Mouse (Mus musculus): ENCODE results near the gene Mecom.
"Not testable (repeated sequence)": the region's sequence is repeated elsewhere in the genome, so short reads cannot be mapped to it uniquely, and the experiment has no call there.

Mecom gene

DNA sequence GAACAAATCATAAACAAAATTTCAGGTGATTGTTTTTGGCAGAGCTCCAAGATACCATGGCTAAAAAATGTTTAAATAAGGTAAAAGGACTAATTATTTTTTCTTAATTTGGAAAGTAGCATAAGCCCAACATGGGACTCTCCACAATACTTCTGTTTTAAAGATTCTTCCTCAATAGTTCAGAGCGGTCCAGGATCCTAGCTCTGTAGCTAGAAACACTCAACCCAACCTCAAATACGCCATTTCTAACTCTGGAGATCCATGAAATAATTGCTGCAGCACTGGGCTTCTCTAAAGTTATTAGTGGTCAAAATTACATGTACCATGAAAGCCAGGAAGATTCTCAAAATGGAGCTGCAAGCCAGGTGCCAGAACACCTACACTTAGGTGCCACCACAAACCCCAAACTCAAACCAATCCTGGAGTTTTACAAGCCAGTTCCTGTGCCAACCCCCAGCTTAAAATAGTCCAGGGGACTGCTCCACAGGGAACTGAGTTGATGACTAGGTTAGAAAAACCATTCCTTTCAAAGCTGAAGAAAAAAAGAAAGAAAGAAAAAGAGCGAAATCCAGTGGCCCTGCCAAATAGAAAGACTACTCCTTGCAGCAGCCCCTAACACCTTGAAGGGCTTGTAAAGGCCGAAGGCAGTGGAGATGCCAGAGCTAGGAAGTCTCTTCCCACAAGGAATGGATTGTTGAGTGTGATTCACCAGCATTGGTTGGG lies 102.4 kb downstream of the Mecom start:
- DNase-seq (ENCODE audit: low read depth, low spot score): no peak

DNA sequence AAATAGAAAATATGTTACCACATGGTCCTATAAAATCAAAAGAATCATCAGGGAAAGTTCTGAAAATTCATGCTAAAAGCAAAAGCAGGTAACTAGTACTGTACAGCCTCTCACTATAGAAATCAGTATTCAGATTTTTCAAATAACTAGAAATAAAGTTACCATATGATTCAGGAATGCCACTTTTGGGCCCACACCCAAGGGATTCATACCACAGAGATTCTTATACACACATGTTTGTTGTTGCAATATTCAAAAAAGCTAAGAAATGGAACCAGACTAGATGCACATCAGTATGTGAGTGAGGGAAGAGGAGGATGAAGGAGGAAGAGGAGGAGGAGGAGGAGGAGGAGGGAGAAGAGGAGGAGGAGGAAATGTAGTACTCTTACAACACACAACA lies 106.2 kb downstream of the Mecom start:
- no peak for DNase-seq (ENCODE audit: low read depth, low spot score)

GRCm38 (mm10) chr3:30438007-30438406 lies 109.8 kb downstream of the Mecom start:
- DNase-seq (ENCODE audit: low read depth, low spot score): peak; percentile 7

- DNase-seq (ENCODE audit: low read depth, low spot score): no peak
These were observed 111.2 kb downstream of the Mecom start for GRCm38 (mm10) chr3:30436561-30436960.

DNA sequence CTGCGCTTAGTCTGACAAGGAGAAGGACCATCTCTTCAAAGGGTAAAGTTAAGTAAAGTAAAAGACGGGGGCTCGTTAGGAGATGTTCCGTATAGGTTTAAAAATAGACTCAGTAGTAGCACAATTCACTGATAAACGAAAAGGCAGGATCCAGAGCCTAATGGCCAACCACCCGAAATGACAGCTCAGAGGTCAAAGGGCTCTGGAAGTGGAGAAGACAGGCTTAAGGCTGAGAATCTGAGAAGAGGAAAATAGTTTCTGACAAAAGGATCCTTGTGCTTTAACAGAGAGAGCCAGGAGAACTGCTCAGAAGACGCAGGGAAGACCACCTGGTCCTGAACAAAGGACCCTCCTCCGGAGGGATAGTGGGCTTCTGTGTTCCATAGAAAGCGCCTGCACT lies 111.7 kb downstream of the Mecom start:
- DNase-seq (ENCODE audit: low read depth, low spot score): no peak

DNA sequence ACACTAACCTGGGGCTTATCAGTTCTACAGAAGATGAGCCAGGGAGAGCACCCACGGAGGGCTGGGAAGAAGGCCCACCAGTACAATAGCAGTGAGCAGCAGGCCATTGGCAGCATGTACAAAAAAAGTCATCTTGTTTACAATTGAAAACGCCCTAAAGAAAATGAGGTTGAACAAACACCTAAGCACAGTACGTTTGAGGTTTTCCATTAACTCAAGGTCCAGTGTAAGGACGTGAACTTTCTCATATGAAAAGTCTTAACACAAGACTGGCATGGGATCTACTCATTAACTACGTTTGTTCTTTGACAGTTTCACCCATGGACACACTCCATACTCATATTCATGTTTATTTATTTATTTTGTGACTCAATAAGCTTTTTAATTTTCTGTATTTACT lies 118.9 kb downstream of the Mecom start:
- DNase-seq (ENCODE audit: low read depth, low spot score): no peak

- no peak for DNase-seq (ENCODE audit: low read depth, low spot score)
These were observed 123.8 kb downstream of the Mecom start for GRCm38 (mm10) chr3:30424036-30424435.

DNA sequence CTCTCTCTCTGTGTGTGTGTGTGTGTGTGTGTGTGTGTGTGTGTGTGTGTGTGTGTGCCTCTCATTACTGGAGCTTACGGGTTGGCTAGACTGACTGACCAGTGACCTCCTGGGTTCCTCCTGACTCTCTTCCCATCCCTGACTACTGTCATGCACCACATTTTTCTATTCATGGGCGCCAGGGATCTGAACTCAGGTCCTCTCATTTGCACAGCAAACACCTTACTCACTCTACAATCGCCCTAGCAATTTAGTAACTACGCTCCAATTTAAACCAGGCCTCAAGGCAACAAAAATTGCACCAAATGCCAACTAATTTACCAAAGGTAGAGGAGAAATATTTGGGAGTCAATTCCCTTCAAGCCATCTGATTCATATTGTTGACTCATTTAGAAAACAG lies 125.9 kb downstream of the Mecom start:
- DNase-seq (ENCODE audit: low read depth, low spot score): not testable (repeated sequence)

- peak; percentile 10 for DNase-seq (ENCODE audit: low read depth, low spot score)
These were observed 126.9 kb downstream of the Mecom start for GRCm38 (mm10) chr3:30420899-30421298.

GRCm38 (mm10) chr3:30414173-30414572 lies 133.6 kb downstream of the Mecom start:
- no peak for DNase-seq (ENCODE audit: low read depth, low spot score)

DNA sequence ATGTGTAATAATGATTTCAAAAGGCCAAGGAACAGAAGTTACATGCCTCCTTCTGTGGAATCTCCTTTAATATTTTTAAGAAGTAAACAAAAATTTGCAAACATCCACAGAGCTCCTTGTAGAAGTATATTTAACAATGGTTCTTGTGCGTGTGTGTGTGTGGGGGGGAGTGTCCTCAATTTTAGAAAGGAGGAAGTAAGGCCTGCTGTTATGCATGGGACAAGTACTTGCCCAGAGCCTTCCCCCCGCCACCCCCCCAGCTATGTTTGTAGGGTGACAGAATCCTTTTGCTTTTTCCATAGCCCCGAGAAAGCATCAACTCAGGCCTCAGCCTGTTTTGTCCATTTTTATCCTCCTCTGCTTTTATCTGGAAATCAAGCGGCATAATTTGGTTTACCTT lies 137.0 kb downstream of the Mecom start:
- no peak for DNase-seq (ENCODE audit: low read depth, low spot score)

- DNase-seq (ENCODE audit: low read depth, low spot score): no peak
These were observed 143.0 kb downstream of the Mecom start for GRCm38 (mm10) chr3:30404821-30405220.

- no peak for DNase-seq (ENCODE audit: low read depth, low spot score)
These were observed 148.9 kb downstream of the Mecom start for GRCm38 (mm10) chr3:30398911-30399310.

DNA sequence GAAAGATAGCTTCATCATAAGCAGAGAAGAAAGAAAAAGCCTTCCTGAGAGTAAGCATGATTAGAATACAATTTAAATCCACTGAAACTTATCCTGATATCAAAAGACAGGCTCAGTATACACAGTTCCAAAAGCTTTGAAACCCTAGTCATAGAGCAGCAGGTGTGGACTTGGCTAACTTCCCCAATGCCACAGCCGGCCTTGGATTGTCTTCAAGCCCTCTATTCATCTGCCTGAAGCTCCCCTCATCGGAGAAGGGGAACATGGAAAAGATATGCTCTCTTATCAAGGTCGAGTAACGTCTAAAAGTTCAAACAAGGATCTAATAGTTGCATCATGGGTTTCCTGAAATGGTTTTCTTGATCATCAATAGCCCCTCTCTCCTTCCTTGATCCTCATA lies 152.9 kb downstream of the Mecom start:
- DNase-seq (ENCODE audit: low read depth, low spot score): no peak

- DNase-seq (ENCODE audit: low read depth, low spot score): no peak
These were observed 155.1 kb downstream of the Mecom start for GRCm38 (mm10) chr3:30392662-30393061.

DNA sequence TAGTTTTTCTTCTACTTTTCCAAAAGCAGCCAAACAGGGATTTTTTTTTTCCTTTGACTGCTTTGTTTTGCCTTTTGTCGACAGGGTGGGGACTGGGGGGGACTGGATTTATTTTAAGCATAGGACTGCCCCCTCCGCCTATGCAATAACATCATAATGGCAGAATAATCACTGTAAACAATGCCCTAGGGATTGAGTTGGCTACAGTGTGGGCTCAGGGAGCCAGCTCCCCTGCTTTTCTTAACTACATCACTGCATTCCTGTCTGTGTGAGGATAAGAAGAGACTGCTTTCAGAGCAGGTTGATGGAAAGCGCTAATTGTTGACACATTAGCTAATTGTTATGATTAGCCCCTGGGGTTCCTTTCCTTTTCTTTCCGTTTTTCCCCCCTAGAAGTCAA lies 155.6 kb downstream of the Mecom start:
- no peak for DNase-seq (ENCODE audit: low read depth, low spot score)

- no peak for DNase-seq (ENCODE audit: low read depth, low spot score)
These were observed 157.5 kb downstream of the Mecom start for GRCm38 (mm10) chr3:30390346-30390745.

DNA sequence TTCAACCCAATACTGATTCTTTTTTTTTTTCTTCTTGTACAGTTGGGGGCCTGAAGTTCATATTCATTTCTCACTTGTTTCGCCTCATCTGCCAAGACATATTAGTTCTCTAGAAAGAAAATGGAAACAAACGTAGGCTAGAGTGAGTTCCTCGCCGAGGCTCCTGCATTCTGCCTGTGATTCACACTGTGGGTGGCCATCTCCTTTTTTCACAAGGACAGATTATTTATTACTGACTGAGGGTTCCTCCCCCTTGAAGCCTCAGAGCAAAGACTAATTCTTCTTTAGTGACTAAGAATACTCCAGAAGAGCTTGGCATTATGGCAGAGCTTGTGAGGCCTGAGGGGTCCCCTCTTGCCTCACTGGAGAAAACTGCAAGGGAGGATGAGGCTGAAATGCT lies 167.5 kb downstream of the Mecom start:
- no peak for DNase-seq (ENCODE audit: low read depth, low spot score)

GRCm38 (mm10) chr3:30379301-30379700 lies 168.5 kb downstream of the Mecom start:
- no peak for DNase-seq (ENCODE audit: low read depth, low spot score)

- no peak for DNase-seq (ENCODE audit: low read depth, low spot score)
These were observed 176.3 kb downstream of the Mecom start for GRCm38 (mm10) chr3:30371472-30371871.

GRCm38 (mm10) chr3:30370860-30371455 lies 176.8 kb downstream of the Mecom start:
- no peak for DNase-seq (ENCODE audit: low read depth, low spot score)

DNA sequence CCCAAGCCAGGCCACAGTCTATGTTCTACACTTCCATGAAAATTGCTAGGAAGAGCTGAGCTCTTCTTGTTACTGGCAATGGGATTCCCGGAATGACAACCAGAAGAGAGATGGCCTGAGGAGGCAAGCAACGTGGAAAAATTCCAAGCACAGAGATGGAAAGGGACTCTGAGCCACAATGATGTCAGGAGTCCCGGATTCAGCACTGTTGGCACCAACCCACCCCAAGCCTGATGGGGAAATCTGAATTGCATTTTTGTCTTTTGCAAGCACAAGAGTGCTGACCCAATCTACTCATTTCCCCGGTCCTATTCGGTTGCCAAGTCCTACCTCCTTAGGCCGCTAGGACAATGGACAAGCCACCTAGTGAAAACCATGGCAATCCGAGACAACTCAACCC lies 181.2 kb downstream of the Mecom start:
- no peak for DNase-seq (ENCODE audit: low read depth, low spot score)

DNA sequence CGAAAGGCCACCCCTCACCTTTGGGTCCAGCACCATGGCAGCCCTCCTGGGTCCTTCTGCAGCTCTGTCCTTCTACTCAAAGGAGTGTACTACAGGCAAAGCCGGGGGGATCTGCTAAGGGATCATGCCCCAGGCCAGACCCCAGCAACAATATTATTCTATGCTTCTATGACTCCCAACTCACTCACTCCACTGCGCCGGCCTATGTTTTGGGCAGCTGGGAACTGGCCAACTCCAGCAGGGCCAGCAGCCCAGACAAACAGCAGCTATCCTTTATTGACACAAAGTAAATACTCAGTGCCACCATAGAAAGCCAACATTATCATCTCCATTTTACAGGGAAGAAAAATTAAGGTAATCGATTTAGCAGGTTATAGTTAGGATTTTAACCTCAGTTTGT lies 186.6 kb downstream of the Mecom start:
- no peak for DNase-seq (ENCODE audit: low read depth, low spot score)
